Mouse (Mus musculus): ENCODE data around the gene L3mbtl3. TPM values are rescaled to one million over a fixed set of nuclear protein-coding genes. Genes with fewer than 3 reads are reported as not detected.

The L3mbtl3 gene
- polyA plus RNA-seq, 1 experiment: 4.0 TPM

GRCm38 (mm10) chr10:26347614-26348013 is 28.2 kb downstream of the L3mbtl3 start:
- no peaks in the 10 kb centered on the region for H3K79me2 ChIP-seq (ENCODE audit: control insufficient read depth, insufficient read depth)
- no peak overlapping the region for H3K4me2 ChIP-seq (ENCODE audit: low read depth)
- no peak overlapping the region for H3K4me3 ChIP-seq
- no peaks in the 10 kb centered on the region for H3K27me3 ChIP-seq (ENCODE audit: control insufficient read depth, insufficient read depth, insufficient read length)
- no peak overlapping the region for H3ac ChIP-seq (ENCODE audit: control insufficient read depth, insufficient read length)
- TF ChIP-seq USF1 (IDR thresholded peaks at IDR 0.05; ENCODE audit: low read depth) (no peak), REST (IDR thresholded peaks at IDR 0.05; ENCODE audit: insufficient read depth, insufficient read length) (no peak), MAX (IDR thresholded peaks at IDR 0.05; ENCODE audit: low read depth) (no peak)
- peaks cover 4% of the 10 kb centered on the region for H3K36me3 ChIP-seq (ENCODE audit: control insufficient read depth, insufficient read depth)

- no peak overlapping the region for H3ac ChIP-seq (ENCODE audit: control insufficient read depth, insufficient read length)
- TF ChIP-seq TCF3 (IDR thresholded peaks at IDR 0.05; ENCODE audit: insufficient read length, low read depth) (no peak), TCF12 (IDR thresholded peaks at IDR 0.05; ENCODE audit: insufficient read depth, poor library complexity, severe bottlenecking) (no peak), SRF (IDR thresholded peaks at IDR 0.05; ENCODE audit: control insufficient read depth, insufficient read length, low read depth) (no peak), USF1 (IDR thresholded peaks at IDR 0.05; ENCODE audit: low read depth) (no peak), POLR2AphosphoS2 (IDR thresholded peaks at IDR 0.05; ENCODE audit: insufficient read length, low read depth) (no peak), POLR2A (IDR thresholded peaks at IDR 0.05; ENCODE audit: insufficient read length, low read depth) (no peak), MYOG (IDR thresholded peaks at IDR 0.05; ENCODE audit: control insufficient read depth in 1 of 3, insufficient read depth in 1 of 3, insufficient read length in 2 of 3, low read depth in 2 of 3) (no peak), REST (IDR thresholded peaks at IDR 0.05; ENCODE audit: insufficient read depth, insufficient read length) (no peak), MYOD1 (IDR thresholded peaks at IDR 0.05; ENCODE audit: control insufficient read depth in 1 of 3, insufficient read length in 2 of 3, low read depth in 2 of 3) (no peak), CEBPB (IDR thresholded peaks at IDR 0.05; ENCODE audit: insufficient read depth, poor library complexity, severe bottlenecking) (no peak), MAX (IDR thresholded peaks at IDR 0.05; ENCODE audit: low read depth) (no peak), E2F4 (IDR thresholded peaks at IDR 0.05; ENCODE audit: insufficient read depth) (no peak)
- H3K79me2 ChIP-seq (ENCODE audit: control insufficient read depth, insufficient read depth): no peaks in the 10 kb centered on the region
- H3K4me2 ChIP-seq (ENCODE audit: low read depth): no peak overlapping the region
- no peak overlapping the region for H3K4me3 ChIP-seq
- H3K36me3 ChIP-seq (ENCODE audit: control insufficient read depth, insufficient read depth): peaks cover 12% of the 10 kb centered on the region
- no peaks in the 10 kb centered on the region for H3K27me3 ChIP-seq (ENCODE audit: control insufficient read depth, insufficient read depth, insufficient read length)
Observed at GRCm38 (mm10) chr10:26345879-26346278, 29.9 kb downstream of the L3mbtl3 start.

GRCm38 (mm10) chr10:26337896-26338503 is 37.8 kb downstream of the L3mbtl3 start:
- H3K79me2 ChIP-seq (ENCODE audit: control insufficient read depth, insufficient read depth): no peaks in the 10 kb centered on the region
- no peak overlapping the region for H3K4me2 ChIP-seq (ENCODE audit: low read depth)
- no peaks in the 10 kb centered on the region for H3K27me3 ChIP-seq (ENCODE audit: control insufficient read depth, insufficient read depth, insufficient read length)
- TF ChIP-seq POLR2AphosphoS2 (IDR thresholded peaks at IDR 0.05; ENCODE audit: insufficient read length, low read depth) (no peak), CEBPB (IDR thresholded peaks at IDR 0.05; ENCODE audit: insufficient read depth, poor library complexity, severe bottlenecking) (no peak), TCF3 (IDR thresholded peaks at IDR 0.05; ENCODE audit: insufficient read length, low read depth) (no peak), USF1 (IDR thresholded peaks at IDR 0.05; ENCODE audit: low read depth) (no peak), SRF (IDR thresholded peaks at IDR 0.05; ENCODE audit: control insufficient read depth, insufficient read length, low read depth) (no peak), POLR2A (IDR thresholded peaks at IDR 0.05; ENCODE audit: insufficient read length, low read depth) (no peak), TCF12 (IDR thresholded peaks at IDR 0.05; ENCODE audit: insufficient read depth, poor library complexity, severe bottlenecking) (no peak), MAX (IDR thresholded peaks at IDR 0.05; ENCODE audit: low read depth) (no peak), E2F4 (IDR thresholded peaks at IDR 0.05; ENCODE audit: insufficient read depth) (no peak), MYOD1 (IDR thresholded peaks at IDR 0.05; ENCODE audit: control insufficient read depth in 1 of 3, insufficient read length in 2 of 3, low read depth in 2 of 3) (no peak), REST (IDR thresholded peaks at IDR 0.05; ENCODE audit: insufficient read depth, insufficient read length) (no peak), MYOG (IDR thresholded peaks at IDR 0.05; ENCODE audit: control insufficient read depth in 1 of 3, insufficient read depth in 1 of 3, insufficient read length in 2 of 3, low read depth in 2 of 3) (no peak)
- no peak overlapping the region for H3ac ChIP-seq (ENCODE audit: control insufficient read depth, insufficient read length)
- H3K36me3 ChIP-seq (ENCODE audit: control insufficient read depth, insufficient read depth): peaks cover 12% of the 10 kb centered on the region
- no peak overlapping the region for H3K4me3 ChIP-seq

- Histone ChIP-seq H3ac (ENCODE audit: control insufficient read depth, insufficient read length) (no peak overlapping the region), H3K79me2 (ENCODE audit: control insufficient read depth, insufficient read depth) (no peaks in the 10 kb centered on the region), H3K36me3 (ENCODE audit: control insufficient read depth, insufficient read depth) (no peaks in the 10 kb centered on the region), H3K4me2 (ENCODE audit: low read depth) (no peak overlapping the region), H3K4me3 (no peak overlapping the region), H3K27me3 (ENCODE audit: control insufficient read depth, insufficient read depth, insufficient read length) (no peaks in the 10 kb centered on the region)
- no peak for TF ChIP-seq MYOG (IDR thresholded peaks at IDR 0.05; ENCODE audit: control insufficient read depth in 1 of 3, insufficient read depth in 1 of 3, insufficient read length in 2 of 3, low read depth in 2 of 3)
- TF ChIP-seq TCF12 (IDR thresholded peaks at IDR 0.05; ENCODE audit: insufficient read depth, poor library complexity, severe bottlenecking): no peak
- no peak for TF ChIP-seq E2F4 (IDR thresholded peaks at IDR 0.05; ENCODE audit: insufficient read depth)
- TF ChIP-seq POLR2AphosphoS2 (IDR thresholded peaks at IDR 0.05; ENCODE audit: insufficient read length, low read depth): no peak
- TF ChIP-seq POLR2A (IDR thresholded peaks at IDR 0.05; ENCODE audit: insufficient read length, low read depth): no peak
- no peak for TF ChIP-seq MAX (IDR thresholded peaks at IDR 0.05; ENCODE audit: low read depth)
- no peak for TF ChIP-seq SRF (IDR thresholded peaks at IDR 0.05; ENCODE audit: control insufficient read depth, insufficient read length, low read depth)
- no peak for TF ChIP-seq CEBPB (IDR thresholded peaks at IDR 0.05; ENCODE audit: insufficient read depth, poor library complexity, severe bottlenecking)
- TF ChIP-seq USF1 (IDR thresholded peaks at IDR 0.05; ENCODE audit: low read depth): no peak
- no peak for TF ChIP-seq MYOD1 (IDR thresholded peaks at IDR 0.05; ENCODE audit: control insufficient read depth in 1 of 3, insufficient read length in 2 of 3, low read depth in 2 of 3)
- TF ChIP-seq TCF3 (IDR thresholded peaks at IDR 0.05; ENCODE audit: insufficient read length, low read depth): no peak
- no peak for TF ChIP-seq REST (IDR thresholded peaks at IDR 0.05; ENCODE audit: insufficient read depth, insufficient read length)
Observed at GRCm38 (mm10) chr10:26333966-26334365, 41.8 kb downstream of the L3mbtl3 start.

DNA sequence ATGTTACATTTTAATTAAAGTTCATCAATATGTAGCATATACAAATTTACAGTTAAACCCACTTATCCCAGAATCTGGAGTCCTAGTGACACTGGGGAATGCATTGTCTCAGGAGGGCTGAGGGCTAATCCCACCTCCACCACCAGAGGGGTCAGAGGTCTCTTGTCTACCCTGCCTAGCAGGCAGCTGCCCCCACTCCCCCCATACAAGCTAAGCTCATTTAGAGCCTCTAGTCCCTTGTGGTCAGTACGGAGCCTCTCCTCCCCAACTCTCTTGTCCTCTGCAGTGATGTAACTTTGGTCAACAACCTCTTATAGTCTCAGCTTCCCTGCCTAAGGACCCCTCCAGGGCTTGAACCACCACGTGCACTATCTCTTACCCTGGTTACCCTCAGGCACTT is 43.0 kb downstream of the L3mbtl3 start:
- Histone ChIP-seq H3K4me3 (no peak overlapping the region), H3ac (ENCODE audit: control insufficient read depth, insufficient read length) (no peak overlapping the region), H3K27me3 (ENCODE audit: control insufficient read depth, insufficient read depth, insufficient read length) (no peaks in the 10 kb centered on the region), H3K79me2 (ENCODE audit: control insufficient read depth, insufficient read depth) (no peaks in the 10 kb centered on the region), H3K4me2 (ENCODE audit: low read depth) (no peak overlapping the region), H3K36me3 (ENCODE audit: control insufficient read depth, insufficient read depth) (no peaks in the 10 kb centered on the region)
- no peak for TF ChIP-seq MYOD1 (IDR thresholded peaks at IDR 0.05; ENCODE audit: control insufficient read depth in 1 of 3, insufficient read length in 2 of 3, low read depth in 2 of 3)

Measured in myocyte (in vitro differentiated cells).